Mouse (Mus musculus): ENCODE data around the gene Muc20.

GRCm38 (mm10) chr16:32797426-32797689, at the start of gene Muc20:
- TF ChIP-seq EP300 (IDR thresholded peaks at IDR 0.05; ENCODE audit: insufficient read depth, low read depth, low read length), result no peak
- no peak for TF ChIP-seq POLR2A (IDR thresholded peaks at IDR 0.05; ENCODE audit: insufficient read depth, low read depth, low read length)
- TF ChIP-seq CTCF (IDR thresholded peaks at IDR 0.05), result no peak

All from heart, adult 2 months (tissue).